Mouse (Mus musculus) MEL (cell line): Measurements from ENCODE around the gene Hist1h2ba. TPM values are rescaled to one million over a fixed set of nuclear protein-coding genes. Genes with fewer than 3 reads are reported as not detected.

Experiments
- DNase-seq: peaks from one replicate; pipeline ENCODE4 v3.0.0; 2011; ENCODE audit warnings: low read depth, low spot score
- H3K27ac ChIP-seq: 2 replicates; pipeline ENCODE4 v1.5.1; 2012; ENCODE audit warnings: low read depth, mild to moderate bottlenecking, control low read depth, low read length, moderate library complexity; ENCODE audit not compliant: control insufficient read depth
- H3K27me3 ChIP-seq, 2 experiments: fragments of 150-350 bp in 1 of 2; sonication (generic) in 1 of 2; 2 replicates each; pipeline ENCODE4 v1.6.1; 2012; ENCODE audit warnings: low read length in 2 of 2, mild to moderate bottlenecking in 2 of 2, improper control_type of control experiment in 1 of 2, moderate library complexity in 1 of 2; ENCODE audit not compliant: insufficient read depth in 2 of 2, control insufficient read depth in 1 of 2
- H3K36me3 ChIP-seq, 2 experiments: 2 replicates each; pipeline ENCODE4 v1.6.1; 2012 to 2014; ENCODE audit warnings: low read length in 2 of 2, improper control_type of control experiment in 1 of 2, inconsistent platforms in 1 of 2, mild to moderate bottlenecking in 1 of 2; ENCODE audit not compliant: insufficient read depth in 2 of 2, control insufficient read depth in 1 of 2
- H3K4me1 ChIP-seq, 2 experiments: fragments of 150-350 bp in 1 of 2; sonication (generic) in 1 of 2; 2 replicates each; pipeline ENCODE4 v1.6.1; 2012; ENCODE audit warnings: low read length in 2 of 2, improper control_type of control experiment in 1 of 2, mild to moderate bottlenecking in 1 of 2; ENCODE audit not compliant: insufficient read depth in 2 of 2, control insufficient read depth in 1 of 2
- H3K4me3 ChIP-seq, 2 experiments: fragments of 150-350 bp in 1 of 2; sonication (generic) in 1 of 2; 2 replicates each; pipeline ENCODE4 v1.5.1; 2012; ENCODE audit warnings: low read depth in 2 of 2, low read length in 2 of 2, mild to moderate bottlenecking in 2 of 2, moderate library complexity in 2 of 2, control low read depth in 1 of 2, improper control_type of control experiment in 1 of 2; ENCODE audit not compliant: control insufficient read depth in 1 of 2, insufficient read depth in 1 of 2
- H3K79me2 ChIP-seq: 2 replicates; pipeline ENCODE4 v1.6.1; 2012; ENCODE audit warnings: mild to moderate bottlenecking, low read length, moderate library complexity; ENCODE audit not compliant: control insufficient read depth, poor library complexity, insufficient read depth
- H3K9ac ChIP-seq: 2 replicates; pipeline ENCODE4 v1.6.1; 2012; ENCODE audit warnings: low read depth, mild to moderate bottlenecking, control low read depth, low read length, moderate library complexity; ENCODE audit not compliant: control insufficient read depth, poor library complexity, severe bottlenecking
- H3K9me3 ChIP-seq: fragments of 150-350 bp; sonication (generic); replicated peaks from 2 replicates; pipeline ENCODE4 v1.6.1; 2012; ENCODE audit warnings: mild to moderate bottlenecking, low read length, improper control_type of control experiment, moderate library complexity; ENCODE audit not compliant: insufficient read depth
- CTCF ChIP-seq, 3 experiments: IDR thresholded peaks in 2 of 3; conservative IDR thresholded peaks in 1 of 3; 2 replicates each; pipeline ENCODE4 v1.5.1; 2011 to 2012; ENCODE audit warnings: low read length in 3 of 3, low read depth in 2 of 3, mild to moderate bottlenecking in 2 of 3, improper control_type of control experiment in 1 of 3, inconsistent platforms in 1 of 3, mixed read lengths in 1 of 3, moderate library complexity in 1 of 3; ENCODE audit not compliant: control insufficient read depth in 1 of 3, insufficient read depth in 1 of 3, poor library complexity in 1 of 3, severe bottlenecking in 1 of 3
- E2F4 ChIP-seq: IDR thresholded peaks from 2 replicates; pipeline ENCODE4 v1.6.1; 2011; ENCODE audit warnings: low read depth, low read length, improper control_type of control experiment, borderline replicate concordance
- ELF1 ChIP-seq: IDR thresholded peaks from 2 replicates; pipeline ENCODE4 v1.6.1; 2014; ENCODE audit warnings: low read depth, mild to moderate bottlenecking, inconsistent platforms, low read length, improper control_type of control experiment, moderate library complexity
- EP300 ChIP-seq, 2 experiments: IDR thresholded peaks; 2 replicates each; pipeline ENCODE4 v1.6.1; 2011; ENCODE audit warnings: improper control_type of control experiment in 2 of 2, low read length in 2 of 2, low read depth in 1 of 2, mild to moderate bottlenecking in 1 of 2
- ETS1 ChIP-seq: IDR thresholded peaks from 2 replicates; pipeline ENCODE4 v1.6.1; 2012; ENCODE audit warnings: low read depth, mild to moderate bottlenecking, inconsistent platforms, low read length, improper control_type of control experiment, moderate library complexity
- GABPA ChIP-seq: IDR thresholded peaks from 2 replicates; pipeline ENCODE4 v1.6.1; 2012; ENCODE audit warnings: low read depth, mild to moderate bottlenecking, inconsistent platforms, low read length, improper control_type of control experiment, moderate library complexity
- HCFC1 ChIP-seq: IDR thresholded peaks from 2 replicates; pipeline ENCODE4 v1.6.1; 2012; ENCODE audit warnings: low read depth, mild to moderate bottlenecking, inconsistent platforms, low read length, improper control_type of control experiment, moderate library complexity
- JUND ChIP-seq: IDR thresholded peaks from 2 replicates; pipeline ENCODE4 v1.6.1; 2011; ENCODE audit warnings: low read depth, mild to moderate bottlenecking, improper control_type of control experiment, low read length
- KAT2A ChIP-seq: conservative IDR thresholded peaks from 2 replicates; pipeline ENCODE4 v1.6.1; 2012; ENCODE audit warnings: low read depth, low read length, improper control_type of control experiment, inconsistent platforms
- MAZ ChIP-seq: IDR thresholded peaks from 2 replicates; pipeline ENCODE4 v1.6.1; 2012; ENCODE audit warnings: low read depth, mild to moderate bottlenecking, inconsistent platforms, low read length, improper control_type of control experiment
- MYB ChIP-seq: IDR thresholded peaks from 2 replicates; pipeline ENCODE4 v1.6.1; 2011; ENCODE audit warnings: mild to moderate bottlenecking, low read depth, low read length, improper control_type of control experiment
- MYC ChIP-seq: IDR thresholded peaks from 2 replicates; pipeline ENCODE4 v1.6.1; 2011; ENCODE audit warnings: low read depth, mild to moderate bottlenecking, low read length, improper control_type of control experiment, moderate library complexity
- NRF1 ChIP-seq: IDR thresholded peaks from 2 replicates; pipeline ENCODE4 v1.6.1; 2014; ENCODE audit warnings: low read depth, mild to moderate bottlenecking, inconsistent platforms, low read length, improper control_type of control experiment, moderate library complexity; ENCODE audit not compliant: poor library complexity, insufficient read depth, severe bottlenecking
- RCOR1 ChIP-seq: IDR thresholded peaks from 2 replicates; pipeline ENCODE4 v1.6.1; 2012; ENCODE audit warnings: low read depth, mild to moderate bottlenecking, inconsistent platforms, low read length, improper control_type of control experiment
- SIN3A ChIP-seq: IDR thresholded peaks from 2 replicates; pipeline ENCODE4 v1.6.1; 2012; ENCODE audit warnings: low read length, improper control_type of control experiment, inconsistent platforms
- TCF12 ChIP-seq: IDR thresholded peaks from 2 replicates; pipeline ENCODE4 v1.6.1; 2014; ENCODE audit warnings: low read depth, mild to moderate bottlenecking, inconsistent platforms, low read length, improper control_type of control experiment, moderate library complexity
- UBTF ChIP-seq: IDR thresholded peaks from 2 replicates; pipeline ENCODE4 v1.6.1; 2012; ENCODE audit warnings: low read depth, mild to moderate bottlenecking, inconsistent platforms, low read length, improper control_type of control experiment, moderate library complexity, borderline replicate concordance; ENCODE audit not compliant: insufficient read depth
- USF1 ChIP-seq: IDR thresholded peaks from 2 replicates; pipeline ENCODE4 v1.6.1; 2014; ENCODE audit warnings: low read depth, mild to moderate bottlenecking, inconsistent platforms, low read length, improper control_type of control experiment, moderate library complexity
- USF2 ChIP-seq, 2 experiments: IDR thresholded peaks; 2 replicates each; pipeline ENCODE4 v1.6.1; 2011 to 2012; ENCODE audit warnings: improper control_type of control experiment in 2 of 2, low read length in 2 of 2, borderline replicate concordance in 1 of 2, inconsistent platforms in 1 of 2, low read depth in 1 of 2, mild to moderate bottlenecking in 1 of 2; ENCODE audit not compliant: insufficient read depth in 1 of 2
- ZMIZ1 ChIP-seq: IDR thresholded peaks from 2 replicates; pipeline ENCODE4 v1.6.1; 2012; ENCODE audit warnings: low read depth, mild to moderate bottlenecking, inconsistent platforms, low read length, improper control_type of control experiment, moderate library complexity
- polyA plus RNA-seq, 2 experiments: library from polyadenylated mRNA; stranded (reverse) in 1 of 2; unstranded in 1 of 2; fragments of >175 nt in 1 of 2; fragments of >200 nt in 1 of 2; gene quantifications; 2 replicates each; pipeline versions ENCODE4 v1.2.1 to v1.2.4; 2012; ENCODE audit warnings: low replicate concordance in 2 of 2, low read depth in 1 of 2; ENCODE audit not compliant: insufficient read length in 2 of 2, insufficient read depth in 1 of 2, missing spikeins in 1 of 2
- total RNA-seq: library from RNA; depleted of rRNA; stranded (reverse); fragments of 300-350 nt; gene quantifications from 2 replicates; pipeline ENCODE4 v1.2.3, GENCODE M21; 2012

Hist1h2ba gene
- total and polyA plus RNA-seq, 3 experiments, result 0.58 TPM; not detected in 2

DNA sequence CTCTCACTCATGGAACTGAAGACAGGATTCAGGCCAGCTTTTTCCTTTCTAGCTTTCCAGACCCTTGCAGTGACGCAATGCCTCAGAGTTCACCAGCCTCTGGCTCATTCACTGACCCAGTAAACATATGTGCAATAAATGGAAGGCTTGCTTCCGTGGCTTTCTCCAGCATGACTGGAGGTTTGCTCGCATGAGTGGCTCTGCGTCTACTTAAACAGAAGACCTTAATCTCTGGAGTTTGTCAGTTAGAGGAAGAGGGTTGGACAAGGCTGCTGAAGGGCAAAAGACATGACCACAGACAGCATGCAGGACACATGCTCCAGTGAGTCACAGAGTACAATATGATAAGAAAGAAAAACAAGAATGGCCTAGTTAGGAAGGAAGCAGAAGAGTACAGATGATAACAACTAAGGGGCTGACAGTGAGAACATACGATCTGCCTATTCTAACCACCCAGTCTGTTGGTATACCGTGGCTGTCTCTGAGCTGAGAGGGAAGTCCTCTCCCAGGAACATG, 20.1 kb downstream of the Hist1h2ba start (continued):
- TF ChIP-seq GABPA (no peak), E2F4 (no peak), UBTF (no peak), KAT2A (no peak), MYC (peak; percentile 97), ZMIZ1 (no peak; the same call in 1 of the 2 replicates), HCFC1 (no peak; the same call in none of the 2 replicates), USF2 (IDR thresholded peaks at IDR 0.05; ENCODE audit: borderline replicate concordance in 1 of 2, insufficient read depth in 1 of 2, low read depth in 1 of 2, low read length in 2 of 2) (no peak), JUND (peak; percentile 91), MAZ (0 out of 2 replicates have a peak, but pooled peaks have one; percentile 58), ELF1 (no peak), MYB (peak; percentile 85)

DNA sequence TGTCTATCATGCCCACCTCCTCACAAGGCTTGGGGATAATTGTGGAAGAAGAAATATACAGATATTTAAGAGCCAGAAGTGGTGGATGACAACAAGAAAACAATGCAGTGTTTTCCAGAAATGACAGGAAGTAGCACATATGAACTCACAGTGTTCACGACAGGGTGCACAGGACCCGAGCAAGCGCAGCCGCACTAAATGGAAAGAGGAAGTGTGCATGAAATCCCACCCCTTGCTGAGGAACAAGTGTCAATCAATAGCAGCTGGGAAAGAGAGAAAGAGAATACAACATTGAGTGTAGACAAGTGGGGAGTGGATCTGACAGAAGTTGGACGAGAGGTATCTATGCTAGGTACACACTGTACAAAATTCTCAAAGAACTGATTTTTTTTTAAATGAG, 22.6 kb downstream of the Hist1h2ba start:
- Histone ChIP-seq H3K79me2 (no peaks in the 10 kb centered on the region), H3K27me3 (no peaks in the 10 kb centered on the region; a peak in 2 of 4 replicates), H3K4me3 (peak overlapping the region in 1 of 2 experiments; percentile 15; a peak in 2 of 4 replicates), H3K9ac (no peak overlapping the region), H3K4me1 (peaks cover 26 to 45% of the 10 kb centered on the region in 2 experiments), H3K36me3 (peaks cover 0 to 48% of the 10 kb centered on the region in 2 experiments; a peak in 2 of 4 replicates), H3K27ac (no peak overlapping the region), H3K9me3 (no peaks in the 10 kb centered on the region)
- DNase-seq, result peak; percentile 89
- TF ChIP-seq SIN3A (0 out of 2 replicates have a peak, but pooled peaks have one; percentile 30), USF1 (no peak), NRF1 (peak; percentile 79), TCF12 (0 out of 2 replicates have a peak, but pooled peaks have one; percentile 13), CTCF (IDR thresholded peaks at IDR 0.05 in 2 of 3, conservative IDR thresholded peaks at IDR 0.05 in 1 of 3; ENCODE audit: control insufficient read depth in 1 of 3, insufficient read depth in 1 of 3, low read depth in 2 of 3, low read length in 3 of 3, poor library complexity in 1 of 3, severe bottlenecking in 1 of 3) (no peak), JUND (no peak), RCOR1 (no peak), ETS1 (peak; percentile 57; the same call in 1 of the 2 replicates), EP300 (IDR thresholded peaks at IDR 0.05; ENCODE audit: low read depth in 1 of 2, low read length in 2 of 2) (peak; percentile 3 to 12; a peak in 1 of 4 replicates), ELF1 (peak; percentile 69), GABPA (no peak)
